Mouse (Mus musculus) megakaryocyte, embryonic 14.5 days (primary cell): ENCODE data around the gene Usp44. TPM values are rescaled to one million over a fixed set of nuclear protein-coding genes. Genes with fewer than 3 reads are reported as not detected.

ENCODE experiments used
- H3K27me3 ChIP-seq: replicated peaks from 2 replicates; pipeline ENCODE3; 2012; ENCODE audit warnings: inconsistent platforms
- H3K36me3 ChIP-seq: replicated peaks from 2 replicates; pipeline ENCODE3; 2012; ENCODE audit warnings: low read length, inconsistent platforms, mixed read lengths
- H3K4me1 ChIP-seq: 2 replicates; pipeline ENCODE4 v1.6.1; 2012; ENCODE audit warnings: inconsistent platforms
- H3K4me3 ChIP-seq: replicated peaks from 2 replicates; pipeline ENCODE3; 2012; ENCODE audit warnings: moderate library complexity, mild to moderate bottlenecking, inconsistent platforms
- H3K9me3 ChIP-seq: 2 replicates; pipeline ENCODE4 v1.6.1; 2012; ENCODE audit warnings: inconsistent platforms
- FLI1 ChIP-seq: IDR thresholded peaks from 2 replicates; pipeline ENCODE4 v1.6.1; 2012; ENCODE audit warnings: low read length, inconsistent platforms, mixed read lengths
- GATA1 ChIP-seq: IDR thresholded peaks from 3 replicates; pipeline ENCODE4 v1.6.1; 2012; ENCODE audit warnings: mixed read lengths, low read length, inconsistent platforms, borderline replicate concordance
- polyA plus RNA-seq: library from polyadenylated mRNA; stranded (reverse); fragments of >175 nt; gene quantifications from 2 replicates; pipeline ENCODE4 v1.2.3, GENCODE M21; 2012; ENCODE audit warnings: low replicate concordance; ENCODE audit not compliant: insufficient read depth

Gene Usp44
- polyA plus RNA-seq, 1 experiment, result not detected

GRCm38 (mm10) chr10:93888935-93889578 lies 57.7 kb downstream of the Usp44 start:
- peaks cover 37% of the 10 kb centered on the region for H3K4me1 ChIP-seq
- no peaks in the 10 kb centered on the region for H3K27me3 ChIP-seq
- H3K9me3 ChIP-seq, result no peaks in the 10 kb centered on the region
- no peak for TF ChIP-seq GATA1
- peaks cover 31% of the 10 kb centered on the region for H3K36me3 ChIP-seq
- peak overlapping the region; percentile 93 for H3K4me3 ChIP-seq

- Histone ChIP-seq H3K4me3 (peak overlapping the region; percentile 93), H3K9me3 (no peaks in the 10 kb centered on the region), H3K27me3 (no peaks in the 10 kb centered on the region), H3K4me1 (peaks cover 34% of the 10 kb centered on the region), H3K36me3 (peaks cover 26% of the 10 kb centered on the region)
- no peak for TF ChIP-seq FLI1
Measured at GRCm38 (mm10) chr10:93889579-93889950, 58.2 kb downstream of the Usp44 start.

- no peaks in the 10 kb centered on the region for H3K9me3 ChIP-seq
- TF ChIP-seq FLI1 (no peak), GATA1 (no peak)
- peaks cover 22% of the 10 kb centered on the region for H3K36me3 ChIP-seq
- H3K4me3 ChIP-seq, result peak overlapping the region; percentile 93
- H3K4me1 ChIP-seq, result peaks cover 34% of the 10 kb centered on the region
- no peaks in the 10 kb centered on the region for H3K27me3 ChIP-seq
Measured at GRCm38 (mm10) chr10:93889976-93890375, 58.6 kb downstream of the Usp44 start.

DNA sequence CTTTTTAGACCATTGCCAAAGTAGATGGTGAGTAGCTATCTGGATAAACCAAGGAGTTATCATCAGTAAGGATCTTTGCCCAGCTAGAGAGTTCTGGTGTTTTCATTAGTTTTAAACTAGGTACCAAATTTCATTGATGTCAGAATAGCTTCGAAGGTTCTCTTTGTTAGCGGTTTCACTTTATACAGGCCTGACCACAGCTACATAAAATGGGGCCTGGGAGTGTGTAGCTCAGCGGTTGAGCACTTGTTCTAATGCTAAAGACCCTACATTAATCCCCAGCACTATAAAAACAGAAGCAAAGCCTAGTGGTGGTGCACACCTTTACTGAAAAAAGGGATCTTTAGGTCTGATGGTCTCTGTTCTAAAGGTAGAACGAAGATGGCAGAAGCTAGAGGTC lies 59.2 kb downstream of the Usp44 start:
- Histone ChIP-seq H3K9me3 (no peaks in the 10 kb centered on the region), H3K36me3 (peaks cover 16% of the 10 kb centered on the region), H3K4me3 (no peak overlapping the region), H3K27me3 (no peaks in the 10 kb centered on the region), H3K4me1 (peaks cover 31% of the 10 kb centered on the region)
- no peak for TF ChIP-seq FLI1
- no peak for TF ChIP-seq GATA1

GRCm38 (mm10) chr10:93891031-93891430 lies 59.7 kb downstream of the Usp44 start:
- H3K4me1 ChIP-seq, result peaks cover 27% of the 10 kb centered on the region
- TF ChIP-seq GATA1, result no peak
- no peak for TF ChIP-seq FLI1
- no peak overlapping the region for H3K4me3 ChIP-seq
- no peaks in the 10 kb centered on the region for H3K27me3 ChIP-seq
- H3K9me3 ChIP-seq, result no peaks in the 10 kb centered on the region
- peaks cover 11% of the 10 kb centered on the region for H3K36me3 ChIP-seq

GRCm38 (mm10) chr10:93892551-93892950 lies 61.2 kb downstream of the Usp44 start:
- peaks cover 21% of the 10 kb centered on the region for H3K4me1 ChIP-seq
- no peaks in the 10 kb centered on the region for H3K36me3 ChIP-seq
- no peaks in the 10 kb centered on the region for H3K9me3 ChIP-seq
- H3K27me3 ChIP-seq, result no peaks in the 10 kb centered on the region
- no peak overlapping the region for H3K4me3 ChIP-seq
- no peak for TF ChIP-seq FLI1
- TF ChIP-seq GATA1, result no peak

DNA sequence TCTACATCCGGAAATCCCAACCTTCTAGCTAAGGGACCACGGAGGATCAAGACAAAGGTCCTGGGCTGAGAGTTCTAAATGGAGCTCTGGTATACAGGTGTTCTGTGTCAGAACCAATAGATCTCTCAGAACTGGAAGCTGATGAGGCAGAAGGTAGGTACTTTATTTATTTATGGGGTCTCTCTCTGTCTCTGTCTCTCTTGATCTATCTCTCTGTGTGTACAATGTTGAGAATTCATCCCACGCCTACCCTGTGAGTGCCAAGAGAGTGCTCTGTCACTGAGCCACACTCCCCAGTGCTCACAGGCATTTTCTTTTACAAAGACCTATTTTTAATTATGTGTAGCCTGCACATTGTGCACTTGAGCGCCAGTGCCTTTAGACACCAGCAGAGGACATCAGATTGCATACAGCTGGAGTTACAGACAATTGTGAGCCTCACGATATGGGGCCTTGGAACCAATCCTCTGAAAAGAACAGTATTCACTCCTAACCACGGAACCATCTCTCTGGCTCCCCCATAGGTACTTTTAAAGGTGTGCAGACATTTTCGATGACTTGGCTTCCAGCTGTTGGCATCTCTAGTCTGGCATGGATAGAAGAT lies 65.8 kb downstream of the Usp44 start, which contains the start of gene Metap2:
Gene Metap2 (minus strand): TSS at position 51 of the 604 bp plus-strand sequence.
- no peaks in the 10 kb centered on the region for H3K4me1 ChIP-seq
- TF ChIP-seq GATA1, result no peak
- TF ChIP-seq FLI1, result no peak
- no peaks in the 10 kb centered on the region for H3K36me3 ChIP-seq
- H3K9me3 ChIP-seq, result no peaks in the 10 kb centered on the region
- H3K27me3 ChIP-seq, result no peaks in the 10 kb centered on the region
- H3K4me3 ChIP-seq, result no peak within 1 kb of the TSS

- H3K36me3 ChIP-seq, result no peaks in the 10 kb centered on the region
- no peaks in the 10 kb centered on the region for H3K27me3 ChIP-seq
- TF ChIP-seq FLI1 (no peak), GATA1 (no peak)
- H3K9me3 ChIP-seq, result peaks cover 5% of the 10 kb centered on the region
- no peaks in the 10 kb centered on the region for H3K4me1 ChIP-seq
- H3K4me3 ChIP-seq, result no peak overlapping the region
Measured at GRCm38 (mm10) chr10:93899303-93899702, 67.9 kb downstream of the Usp44 start.

DNA sequence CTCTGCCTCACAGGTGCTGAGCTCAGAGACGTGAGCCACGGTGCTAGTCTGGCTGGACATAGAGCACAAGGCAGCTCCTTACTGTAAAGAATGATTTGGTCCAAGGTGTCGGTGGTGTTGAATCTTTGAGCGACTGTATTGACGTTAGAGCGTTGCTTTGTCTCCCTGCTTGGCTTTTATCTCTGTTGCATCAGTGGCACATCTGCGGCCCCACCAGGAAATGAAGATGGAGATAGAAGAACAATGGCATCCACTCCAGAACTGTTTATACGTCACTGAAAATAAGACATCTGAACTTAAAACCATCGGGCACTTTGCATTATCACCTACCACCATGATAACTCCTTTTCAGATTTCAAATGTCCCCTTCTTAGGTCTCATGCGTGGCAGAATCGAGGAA lies 68.6 kb downstream of the Usp44 start:
- no peaks in the 10 kb centered on the region for H3K27me3 ChIP-seq
- no peaks in the 10 kb centered on the region for H3K36me3 ChIP-seq
- H3K4me1 ChIP-seq, result no peaks in the 10 kb centered on the region
- no peak for TF ChIP-seq FLI1
- TF ChIP-seq GATA1, result no peak
- H3K9me3 ChIP-seq, result peaks cover 7% of the 10 kb centered on the region
- no peak overlapping the region for H3K4me3 ChIP-seq

- TF ChIP-seq GATA1, result no peak
- peaks cover 8% of the 10 kb centered on the region for H3K4me1 ChIP-seq
- no peaks in the 10 kb centered on the region for H3K27me3 ChIP-seq
- H3K4me3 ChIP-seq, result no peak overlapping the region
- peaks cover 6% of the 10 kb centered on the region for H3K9me3 ChIP-seq
- H3K36me3 ChIP-seq, result no peaks in the 10 kb centered on the region
Measured at GRCm38 (mm10) chr10:93907376-93907775, 76.0 kb downstream of the Usp44 start.

Other genes starting within 250 kb of the Usp44 start
- gene Snrpf, start 241.8 kb upstream of the Usp44 start, polyA plus RNA-seq, result 12.8 and 75.4 TPM in 2 replicates
- 0.22 and 1.6 TPM in 2 replicates for gene Ntn4, start 190.9 kb upstream of the Usp44 start, polyA plus RNA-seq
- 45.4 and 494 TPM in 2 replicates for gene Metap2, start 65.5 kb downstream of the Usp44 start, polyA plus RNA-seq
- gene Vezt, start 204.3 kb downstream of the Usp44 start, polyA plus RNA-seq, result 1.6 and 1.7 TPM in 2 replicates
- 0.01 TPM in 1 of 2 replicates, not detected in the other for gene Fgd6, start 204.4 kb downstream of the Usp44 start, polyA plus RNA-seq